ENCODE assay signal across 11 mouse cellular contexts in the genomic region with DNA sequence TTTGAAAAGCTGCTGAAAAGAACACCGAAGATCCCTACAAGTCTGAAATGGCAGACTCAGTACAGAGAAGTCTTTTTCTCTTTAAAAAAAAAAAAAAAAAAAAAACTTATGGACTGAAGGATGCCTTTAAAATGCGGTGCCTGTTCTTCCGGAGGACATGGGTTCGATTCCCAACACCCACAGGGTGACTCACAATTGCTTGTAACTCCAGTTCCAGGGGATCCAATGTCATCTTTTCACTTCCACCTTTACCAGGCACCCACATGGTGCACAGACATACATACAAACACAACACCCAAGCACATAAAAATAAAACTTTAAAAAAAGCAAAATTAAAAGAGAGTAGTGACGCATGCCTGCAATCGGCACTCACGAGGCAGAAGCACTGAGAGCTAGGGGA. TPM values are rescaled to one million over a fixed set of nuclear protein-coding genes. Genes with fewer than 3 reads are reported as not detected.
DNase-seq lines count a peak whose midpoint lies in the region; ATAC-seq and TF ChIP-seq lines count a peak whose summit lies in the region.
"Had no signal": no experiment of that assay in that cellular context is flagged by ENCODE, and none has a peak within 500 bp of the region (broad histone marks: within the 10 kb centered on the region; RNA-seq: fewer than 3 reads in every experiment).

No protein-coding gene starts in this region.

- no peak overlapping the region for H3K9ac ChIP-seq in heart, embryonic 12.5 days
- H3K9ac ChIP-seq in hindbrain, embryonic 13.5 days = peak overlapping the region; percentile 91
- no peak overlapping the region for H3K9ac ChIP-seq in midbrain, embryonic 11.5 days (ENCODE audit: low read length)

- H3K9me3 ChIP-seq in heart, embryonic 12.5 days (replicated peaks) = 0 out of 2 replicates have a peak, but pooled peaks cover 4% of the 10 kb centered on the region
- H3K9me3 ChIP-seq in E14TG2a.4 (ENCODE audit: low read length) = no peaks in the 10 kb centered on the region
- no peaks in the 10 kb centered on the region for H3K9me3 ChIP-seq in hindbrain, embryonic 13.5 days
- H3K9me3 ChIP-seq in midbrain, embryonic 11.5 days (ENCODE audit: control insufficient read depth, low read length) = no peaks in the 10 kb centered on the region

- peak overlapping the region; percentile 80 for H3K4me2 ChIP-seq in heart, embryonic 12.5 days
- H3K4me2 ChIP-seq in hindbrain, embryonic 13.5 days = peak overlapping the region; percentile 67
- peak overlapping the region; percentile 52 for H3K4me2 ChIP-seq in midbrain, embryonic 11.5 days

- no peaks in the 10 kb centered on the region for H3K27me3 ChIP-seq in heart, embryonic 12.5 days (replicated peaks)
- H3K27me3 ChIP-seq in E14TG2a.4 (ENCODE audit: insufficient read depth, low read length) = peaks cover 17% of the 10 kb centered on the region
- H3K27me3 ChIP-seq in hindbrain, embryonic 13.5 days = peaks cover 12% of the 10 kb centered on the region
- peaks cover 7% of the 10 kb centered on the region; the same call in 1 of the 2 replicates for H3K27me3 ChIP-seq in midbrain, embryonic 11.5 days (ENCODE audit: control insufficient read depth, insufficient read depth, low read length)

- TF ChIP-seq CTCF in E14TG2a.4 (conservative IDR thresholded peaks at IDR 0.05; ENCODE audit: low read length) = no peak

- WGBS in heart, embryonic 12.5 days = 90% methylated on average over 7 of the region's 7 CpGs
- WGBS in hindbrain, embryonic 13.5 days = 93% methylated on average over 7 of the region's 7 CpGs
- WGBS in midbrain, embryonic 11.5 days = 93% methylated on average over 7 of the region's 7 CpGs

- intact Hi-C loops in heart, postnatal 25 days (cut with DNase I) = no loop called here

- 0 out of 2 replicates have a peak overlapping the region, but pooled peaks have one; percentile 95 for H3K4me3 ChIP-seq in heart, embryonic 12.5 days
- H3K4me3 ChIP-seq in E14TG2a.4 (replicated peaks; ENCODE audit: low read length) = peak overlapping the region; percentile 99
- H3K4me3 ChIP-seq in hindbrain, embryonic 13.5 days = peak overlapping the region; percentile 88
- peak overlapping the region; percentile 86; the same call in 1 of the 2 replicates for H3K4me3 ChIP-seq in midbrain, embryonic 11.5 days (ENCODE audit: low read depth, low read length)

- H3K4me1 ChIP-seq in heart, embryonic 12.5 days (replicated peaks) = peaks cover 36% of the 10 kb centered on the region
- H3K4me1 ChIP-seq in E14TG2a.4 (replicated peaks; ENCODE audit: low read depth, low read length) = peaks cover 76% of the 10 kb centered on the region
- peaks cover 59% of the 10 kb centered on the region for H3K4me1 ChIP-seq in hindbrain, embryonic 13.5 days (replicated peaks)
- peaks cover 24% of the 10 kb centered on the region for H3K4me1 ChIP-seq in midbrain, embryonic 11.5 days (ENCODE audit: control insufficient read depth, insufficient read depth, low read length)

- H3K27ac ChIP-seq in heart, embryonic 12.5 days (ENCODE audit: poor library complexity, severe bottlenecking) = no peak overlapping the region
- H3K27ac ChIP-seq in hindbrain, embryonic 13.5 days = no peak overlapping the region
- no peak overlapping the region for H3K27ac ChIP-seq in midbrain, embryonic 11.5 days (ENCODE audit: low read depth, low read length)

- DNase-seq in heart, postnatal 25 days (ENCODE audit: low spot score) = no peak
- DNase-seq in midbrain, embryonic 11.5 days (ENCODE audit: low spot score, missing footprints) = no peak
- DNase-seq in right cerebral cortex, adult 2 months (ENCODE audit: low spot score in 2 of 2) = no peak
- DNase-seq in gastrocnemius, postnatal 25 days = no peak
- no peak for DNase-seq in layer of hippocampus, postnatal 25 days (ENCODE audit: extremely low spot score in 1 of 2, low spot score in 1 of 2)
- DNase-seq: right cerebral cortex, postnatal 14 days had no signal

- H3K36me3 ChIP-seq in heart, embryonic 12.5 days = peaks cover 14% of the 10 kb centered on the region
- peaks cover 23% of the 10 kb centered on the region for H3K36me3 ChIP-seq in E14TG2a.4 (ENCODE audit: insufficient read depth, low read length)
- H3K36me3 ChIP-seq in hindbrain, embryonic 13.5 days = peaks cover 8% of the 10 kb centered on the region; the same call in 1 of the 2 replicates
- H3K36me3 ChIP-seq in midbrain, embryonic 11.5 days (ENCODE audit: control insufficient read depth, insufficient read depth, low read length) = no peaks in the 10 kb centered on the region

- no peak for ATAC-seq in heart, embryonic 12.5 days (ENCODE audit: insufficient number of reproducible peaks, low FRiP score)
- ATAC-seq in hindbrain, embryonic 13.5 days (ENCODE audit: low FRiP score) = no peak
- no peak for ATAC-seq in midbrain, embryonic 11.5 days (ENCODE audit: low FRiP score)

RNA-seq across cellular contexts. Expression of a gene that starts 1.0 kb away (rescaled TPM):
- polyA plus RNA-seq in heart, embryonic 12.5 days (2016; fragmentation: Nextera tagmentation; extraction: Ambion mirVana) = 284 and 290 TPM in 2 replicates
- total RNA-seq in heart, postnatal 25 days (2021) = 100 to 1,000 TPM; 114 to 121 TPM
- polyA plus RNA-seq in hindbrain, embryonic 13.5 days (2015; fragmentation: Nextera tagmentation; extraction: Ambion mirVana) = 298 and 306 TPM in 2 replicates
- polyA plus RNA-seq in midbrain, embryonic 11.5 days (2014; fragmentation: Nextera tagmentation; extraction: Ambion mirVana) = 238 and 253 TPM in 2 replicates
- total RNA-seq in gastrocnemius, postnatal 25 days (2021) = 10 to 100 TPM; 94.2 to 95.6 TPM
- total RNA-seq in layer of hippocampus, postnatal 25 days (2021) = 100 to 1,000 TPM; 112 TPM

RNA-seq across cellular contexts. Expression of a gene that starts 3.7 kb away (rescaled TPM):
- 127 and 129 TPM in 2 replicates for polyA plus RNA-seq in heart, embryonic 12.5 days (2016; fragmentation: Nextera tagmentation; extraction: Ambion mirVana)
- total RNA-seq in heart, postnatal 25 days (2021) = 10 to 100 TPM; 16.5 to 23.6 TPM
- 49.1 and 54.9 TPM in 2 replicates for polyA plus RNA-seq in hindbrain, embryonic 13.5 days (2015; fragmentation: Nextera tagmentation; extraction: Ambion mirVana)
- polyA plus RNA-seq in midbrain, embryonic 11.5 days (2014; fragmentation: Nextera tagmentation; extraction: Ambion mirVana) = 57.4 and 57.5 TPM in 2 replicates
- 10 to 100 TPM; 15.8 to 17.1 TPM for total RNA-seq in gastrocnemius, postnatal 25 days (2021)
- total RNA-seq in layer of hippocampus, postnatal 25 days (2021) = 10 to 100 TPM; 15.8 to 21.2 TPM
- polyA plus RNA-seq: CD4-positive, CD25-positive, alpha-beta regulatory T cell, adult 4 months had no signal

RNA-seq across cellular contexts. Expression of a gene that starts 10.1 kb away (rescaled TPM):
- 8.0 and 8.3 TPM in 2 replicates for polyA plus RNA-seq in heart, embryonic 12.5 days (2016; fragmentation: Nextera tagmentation; extraction: Ambion mirVana)
- 1 to 10 TPM; 7.7 to 7.9 TPM for total RNA-seq in heart, postnatal 25 days (2021)
- polyA plus RNA-seq in hindbrain, embryonic 13.5 days (2015; fragmentation: Nextera tagmentation; extraction: Ambion mirVana) = 5.9 and 6.0 TPM in 2 replicates
- 4.3 and 4.7 TPM in 2 replicates for polyA plus RNA-seq in midbrain, embryonic 11.5 days (2014; fragmentation: Nextera tagmentation; extraction: Ambion mirVana)
- total RNA-seq in gastrocnemius, postnatal 25 days (2021) = 1 to 10 TPM; 1.9 to 2.1 TPM
- total RNA-seq in layer of hippocampus, postnatal 25 days (2021) = 1 to 10 TPM; 1.5 to 1.9 TPM

RNA-seq across cellular contexts. Expression of a gene that starts 36.2 kb away (rescaled TPM):
- 50.3 and 55.8 TPM in 2 replicates for polyA plus RNA-seq in heart, embryonic 12.5 days (2016; fragmentation: Nextera tagmentation; extraction: Ambion mirVana)
- 10 to 100 TPM; 53.9 to 59.8 TPM for total RNA-seq in heart, postnatal 25 days (2021)
- 29.9 and 32.0 TPM in 2 replicates for polyA plus RNA-seq in hindbrain, embryonic 13.5 days (2015; fragmentation: Nextera tagmentation; extraction: Ambion mirVana)
- polyA plus RNA-seq in midbrain, embryonic 11.5 days (2014; fragmentation: Nextera tagmentation; extraction: Ambion mirVana) = 15.8 and 19.5 TPM in 2 replicates
- 10 to 100 TPM; 26.8 to 38.9 TPM for total RNA-seq in gastrocnemius, postnatal 25 days (2021)
- 10 to 100 TPM; 32.1 to 34.6 TPM for total RNA-seq in layer of hippocampus, postnatal 25 days (2021)

RNA-seq across cellular contexts. Expression of a gene that starts 48.2 kb away (rescaled TPM):
- 1.9 and 2.4 TPM in 2 replicates for polyA plus RNA-seq in heart, embryonic 12.5 days (2016; fragmentation: Nextera tagmentation; extraction: Ambion mirVana)
- not detected for total RNA-seq in heart, postnatal 25 days (2021)
- 48.0 and 48.8 TPM in 2 replicates for polyA plus RNA-seq in hindbrain, embryonic 13.5 days (2015; fragmentation: Nextera tagmentation; extraction: Ambion mirVana)
- polyA plus RNA-seq in midbrain, embryonic 11.5 days (2014; fragmentation: Nextera tagmentation; extraction: Ambion mirVana) = 33.6 and 34.4 TPM in 2 replicates
- total RNA-seq in gastrocnemius, postnatal 25 days (2021) = not detected
- 10 to 100 TPM; 22.6 to 23.0 TPM for total RNA-seq in layer of hippocampus, postnatal 25 days (2021)
- total RNA-seq: liver, adult 2 months had no signal
